Mouse (Mus musculus) ES-E14 (cell line): ENCODE data around the gene Tnfrsf4. TPM values are rescaled to one million over a fixed set of nuclear protein-coding genes. Genes with fewer than 3 reads are reported as not detected.

Source experiments
- DNase-seq: peaks from one replicate; pipeline ENCODE4 v3.0.0-alpha.2; 2013; ENCODE audit warnings: low read depth, low spot score
- H3K27ac ChIP-seq: 2 replicates; pipeline ENCODE4 v1.5.1; 2012; ENCODE audit warnings: low read depth, mild to moderate bottlenecking, low read length, moderate library complexity, mixed read lengths; ENCODE audit not compliant: poor library complexity, insufficient read depth, severe bottlenecking
- H3K36me3 ChIP-seq: 2 replicates; pipeline ENCODE4 v1.6.1; 2012; ENCODE audit warnings: mild to moderate bottlenecking, low read length, moderate library complexity, mixed read lengths; ENCODE audit not compliant: control insufficient read depth, poor library complexity, insufficient read depth, severe bottlenecking
- H3K4me1 ChIP-seq, 2 experiments: fragments of 150-350 bp in 1 of 2; sonication (generic) in 1 of 2; 2 replicates each; pipeline ENCODE4 v1.6.1; 2012; ENCODE audit warnings: low read length in 2 of 2, mild to moderate bottlenecking in 1 of 2, mixed read lengths in 1 of 2; ENCODE audit not compliant: control insufficient read depth in 2 of 2, insufficient read depth in 2 of 2, poor library complexity in 1 of 2
- H3K4me3 ChIP-seq, 2 experiments: fragments of 150-350 bp in 1 of 2; sonication (generic) in 1 of 2; 2 replicates each; pipeline ENCODE4 v1.5.1; 2012; ENCODE audit warnings: low read length in 2 of 2, low read depth in 1 of 2, mild to moderate bottlenecking in 1 of 2, mixed read lengths in 1 of 2; ENCODE audit not compliant: insufficient read depth in 1 of 2, poor library complexity in 1 of 2, severe bottlenecking in 1 of 2
- H3K9ac ChIP-seq: 2 replicates; pipeline ENCODE4 v1.6.1; 2012; ENCODE audit warnings: low read depth, mild to moderate bottlenecking, low read length, mixed read lengths; ENCODE audit not compliant: poor library complexity, insufficient read depth, severe bottlenecking
- H3K9me3 ChIP-seq: fragments of 150-350 bp; sonication (generic); 2 replicates; pipeline ENCODE4 v1.6.1; 2012; ENCODE audit warnings: low read depth, mild to moderate bottlenecking, low read length; ENCODE audit not compliant: control insufficient read depth, insufficient read depth
- CHD2 ChIP-seq: IDR thresholded peaks from 2 replicates; pipeline ENCODE4 v1.6.1; 2014; ENCODE audit warnings: mild to moderate bottlenecking, low read depth, low read length, inconsistent platforms
- HCFC1 ChIP-seq: IDR thresholded peaks from 2 replicates; pipeline ENCODE4 v1.6.1; 2012; ENCODE audit warnings: low read length, inconsistent platforms, borderline replicate concordance; ENCODE audit not compliant: insufficient read depth
- MAFK ChIP-seq: IDR thresholded peaks from 2 replicates; pipeline ENCODE4 v1.6.1; 2014; ENCODE audit warnings: mild to moderate bottlenecking, low read depth, low read length, inconsistent platforms; ENCODE audit not compliant: insufficient read depth
- ZC3H11A ChIP-seq: IDR thresholded peaks from 2 replicates; pipeline ENCODE4 v1.6.1; 2012; ENCODE audit warnings: low read depth, mild to moderate bottlenecking, inconsistent platforms, low read length, borderline replicate concordance
- ZNF384 ChIP-seq: IDR thresholded peaks from 2 replicates; pipeline ENCODE4 v1.6.1; 2012; ENCODE audit warnings: low read depth, low read length, inconsistent platforms
- in situ Hi-C, 2 experiments: fragments of 600-800 bp; cut with MboI; formaldehyde crosslinking; loops; one replicate each; pipeline ENCODE4 v1.15.1; 2025; ENCODE audit warnings: low sequenced_read_pairs in 2 of 2, inconsistent platforms in 1 of 2; ENCODE audit not compliant: unreplicated experiment in 2 of 2
- total RNA-seq: library from RNA; depleted of rRNA; stranded (reverse); fragments of 300-350 nt; gene quantifications from 2 replicates; pipeline ENCODE4 v1.2.3, GENCODE M21; 2012

The Tnfrsf4 gene
- total RNA-seq, 1 experiment: 2.4 TPM

DNA sequence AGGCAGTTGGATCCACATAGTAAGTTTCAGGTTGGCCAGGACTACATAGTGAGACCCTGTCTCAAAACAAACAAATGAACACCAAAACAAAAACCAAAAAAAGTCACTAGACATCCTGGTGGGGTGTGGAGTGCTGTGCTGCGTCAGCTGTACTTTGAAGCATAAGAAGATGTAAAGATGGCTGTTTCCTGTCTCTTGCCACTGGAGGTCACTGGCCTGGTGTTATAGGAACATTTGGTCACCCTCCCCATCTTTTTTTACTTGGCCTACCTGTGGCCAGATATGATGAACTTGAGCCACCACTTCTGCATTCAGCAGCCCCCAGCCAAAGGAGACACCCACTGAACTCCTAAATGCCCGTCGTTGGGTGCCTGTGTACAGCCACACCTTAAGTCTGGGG is 7.7 kb downstream of the Tnfrsf4 start:
- Histone ChIP-seq H3K36me3 (no peaks in the 10 kb centered on the region), H3K9me3 (no peaks in the 10 kb centered on the region), H3K9ac (no peak overlapping the region), H3K27ac (no peak overlapping the region), H3K4me1 (no peaks in the 10 kb centered on the region), H3K4me3 (no peak overlapping the region)
- no peak for DNase-seq
- TF ChIP-seq ZC3H11A (no peak), ZNF384 (no peak), CHD2 (no peak), HCFC1 (no peak), MAFK (no peak)
- in situ Hi-C loops: no loop called here

DNA sequence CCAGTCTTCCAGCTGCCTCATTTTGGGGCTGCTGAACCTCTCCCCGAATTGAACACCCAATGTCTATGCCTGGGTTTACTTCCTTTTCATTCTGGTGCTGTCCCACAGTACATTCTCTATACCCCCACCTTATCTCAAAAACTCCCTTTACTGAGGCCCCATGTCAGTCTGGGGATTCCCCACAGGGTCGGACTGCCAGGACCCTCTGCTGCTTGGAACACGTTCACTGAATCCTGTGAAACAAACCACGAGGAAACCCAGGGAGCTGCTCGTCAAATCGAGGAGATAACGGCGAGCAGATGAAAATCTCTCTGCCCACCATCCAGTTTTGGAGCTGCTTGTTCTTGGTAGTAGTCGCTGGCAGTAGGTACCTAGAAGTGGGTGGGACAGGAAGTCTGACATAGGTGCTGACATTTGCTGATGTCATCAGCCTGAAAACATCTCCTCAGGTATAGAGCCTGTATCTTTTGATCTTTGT is 8.3 kb downstream of the Tnfrsf4 start:
- H3K36me3 ChIP-seq: no peaks in the 10 kb centered on the region
- H3K27ac ChIP-seq: no peak overlapping the region
- in situ Hi-C loops: no loop called here
- H3K4me3 ChIP-seq: no peak overlapping the region
- H3K9me3 ChIP-seq: no peaks in the 10 kb centered on the region
- H3K4me1 ChIP-seq: no peaks in the 10 kb centered on the region
- no peak overlapping the region for H3K9ac ChIP-seq
- TF ChIP-seq HCFC1: no peak
- TF ChIP-seq ZC3H11A: no peak
- TF ChIP-seq CHD2: no peak
- no peak for TF ChIP-seq MAFK
- TF ChIP-seq ZNF384: no peak
- no peak for DNase-seq

DNA sequence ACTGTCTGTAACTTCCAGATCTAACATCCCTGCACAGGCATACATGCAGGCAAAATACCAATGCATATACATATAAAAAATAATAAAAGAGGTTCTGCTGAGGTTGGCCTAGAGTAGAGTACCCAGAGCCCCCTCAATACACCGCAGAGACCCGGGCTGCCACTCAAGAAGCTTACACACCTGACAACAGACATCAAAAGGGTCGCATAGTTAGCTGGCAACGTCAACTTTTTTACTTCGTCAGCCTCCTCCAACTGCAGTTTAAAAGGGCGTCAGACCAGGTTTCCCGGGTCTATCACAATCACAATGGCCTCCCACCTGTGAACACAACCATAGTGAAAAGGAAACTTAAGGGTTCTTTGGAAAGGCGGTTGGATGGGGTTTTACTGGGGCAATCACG is 9.9 kb downstream of the Tnfrsf4 start:
- Histone ChIP-seq H3K36me3 (no peaks in the 10 kb centered on the region; the same call in 1 of the 2 replicates), H3K27ac (no peak overlapping the region), H3K9ac (no peak overlapping the region), H3K4me1 (no peaks in the 10 kb centered on the region), H3K4me3 (no peak overlapping the region), H3K9me3 (no peaks in the 10 kb centered on the region)
- TF ChIP-seq MAFK: no peak
- no peak for TF ChIP-seq ZNF384
- TF ChIP-seq CHD2: no peak
- no peak for TF ChIP-seq HCFC1
- no peak for TF ChIP-seq ZC3H11A
- no peak for DNase-seq
- in situ Hi-C loops: no loop called here

DNA sequence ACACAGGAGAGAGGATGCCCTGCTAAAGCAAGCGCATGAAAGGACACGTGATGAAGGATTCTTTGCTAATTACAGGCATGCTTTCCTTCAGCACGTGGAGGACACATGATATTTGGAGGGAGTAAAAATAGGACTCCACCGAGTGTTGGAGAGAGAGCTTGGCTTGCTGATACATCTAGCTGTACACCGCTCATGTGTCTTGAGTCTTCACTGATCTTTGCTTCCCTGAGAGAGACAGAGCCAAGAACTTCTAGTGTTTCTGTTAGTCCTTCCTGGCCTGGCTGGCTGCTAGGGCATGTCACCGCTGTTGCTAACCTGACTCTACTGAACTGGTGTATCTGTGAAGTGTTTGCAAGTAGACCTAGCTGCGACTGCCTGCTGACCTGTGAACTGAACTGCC is 10.5 kb downstream of the Tnfrsf4 start:
- Histone ChIP-seq H3K36me3 (no peaks in the 10 kb centered on the region; the same call in 1 of the 2 replicates), H3K4me1 (no peaks in the 10 kb centered on the region), H3K9ac (no peak overlapping the region), H3K27ac (no peak overlapping the region), H3K9me3 (no peaks in the 10 kb centered on the region), H3K4me3 (no peak overlapping the region)
- in situ Hi-C loops: no loop called here
- no peak for DNase-seq
- no peak for TF ChIP-seq ZC3H11A
- TF ChIP-seq MAFK: no peak
- TF ChIP-seq CHD2: no peak

DNA sequence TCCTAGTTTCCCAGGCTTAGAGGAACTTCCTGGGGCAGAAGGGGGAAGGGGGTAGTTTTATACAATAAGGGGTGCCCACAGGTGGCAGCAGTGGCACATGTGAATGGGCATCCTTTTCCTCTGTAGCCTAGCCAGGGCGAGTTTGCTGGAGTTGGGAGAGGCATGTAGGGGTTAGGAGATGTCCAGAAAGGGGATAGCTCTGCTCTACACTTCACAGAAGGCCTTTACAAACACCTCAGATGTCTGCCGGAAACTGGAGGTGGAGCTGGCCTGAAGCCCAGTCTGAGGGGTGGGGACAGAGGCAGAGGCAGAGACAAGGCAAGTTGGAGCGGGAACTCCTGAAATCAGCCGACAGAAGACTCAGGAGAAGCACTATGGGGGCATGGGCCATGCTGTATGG is 12.4 kb downstream of the Tnfrsf4 start, which contains the start of gene Tnfrsf18:
Gene Tnfrsf18, plus strand, starts transcription at position 152 of the 400 bp plus-strand sequence.
- DNase-seq: no peak
- in situ Hi-C loops: no loop called here
- Histone ChIP-seq H3K9ac (no peak within 1 kb of the TSS), H3K4me3 (no peak within 1 kb of the TSS), H3K27ac (no peak within 1 kb of the TSS), H3K36me3 (peaks cover 2% of the 10 kb centered on the region; the same call in 1 of the 2 replicates), H3K9me3 (no peaks in the 10 kb centered on the region), H3K4me1 (peaks cover 0 to 6% of the 10 kb centered on the region in 2 experiments; a peak in 1 of 4 replicates)
- TF ChIP-seq ZNF384 (no peak), HCFC1 (no peak), CHD2 (no peak), MAFK (no peak), ZC3H11A (no peak)
